Mouse (Mus musculus) embryonic facial prominence, embryonic 15.5 days (tissue): ENCODE results near the gene Maml2. TPM values are rescaled to one million over a fixed set of nuclear protein-coding genes. Genes with fewer than 3 reads are reported as not detected.

Experiments
- ATAC-seq: fragments of 200-750 bp; cut with Nextera tagmentation; 2 replicates; pipeline ENCODE4 v1.8.0; 2017; ENCODE audit warnings: low read depth, moderate TSS enrichment; ENCODE audit not compliant: insufficient number of reproducible peaks, low FRiP score, low TSS enrichment
- H3K27ac ChIP-seq: fragments of 300-500 bp; sonication (generic); replicated peaks from 2 replicates; pipeline ENCODE4 v1.5.1; 2015; ENCODE audit warnings: mild to moderate bottlenecking, inconsistent platforms
- H3K27me3 ChIP-seq: fragments of 300-500 bp; sonication (generic); 2 replicates; pipeline ENCODE4 v1.6.1; 2015; ENCODE audit warnings: inconsistent platforms
- H3K36me3 ChIP-seq: fragments of 300-500 bp; sonication (generic); 2 replicates; pipeline ENCODE4 v1.6.1; 2015; ENCODE audit warnings: mild to moderate bottlenecking, inconsistent platforms
- H3K4me1 ChIP-seq: fragments of 300-500 bp; sonication (generic); 2 replicates; pipeline ENCODE4 v1.6.1; 2015; ENCODE audit warnings: inconsistent platforms
- H3K4me2 ChIP-seq: fragments of 300-500 bp; sonication (generic); replicated peaks from 2 replicates; pipeline ENCODE4 v1.6.1; 2015; ENCODE audit warnings: mild to moderate bottlenecking, inconsistent platforms
- H3K4me3 ChIP-seq: fragments of 300-500 bp; sonication (generic); replicated peaks from 2 replicates; pipeline ENCODE4 v1.5.1; 2015; ENCODE audit warnings: mild to moderate bottlenecking, inconsistent platforms
- H3K9ac ChIP-seq: fragments of 300-500 bp; sonication (generic); 2 replicates; pipeline ENCODE4 v1.6.1; 2015; ENCODE audit warnings: inconsistent platforms
- H3K9me3 ChIP-seq: fragments of 300-500 bp; sonication (generic); replicated peaks from 2 replicates; pipeline ENCODE4 v1.6.1; 2016; ENCODE audit warnings: inconsistent platforms
- WGBS: fragments of 180-500 bp; shearing (Covaris S2); methylation state at CpG from one replicate; pipeline ENCODE4 v1.1.7; 2015; 5-methylcytosine and 5-hydroxymethylcytosine counted together
- polyA plus RNA-seq: library from polyadenylated mRNA; unstranded; fragments of >200 nt; fragmentation: Nextera tagmentation; extraction: Ambion mirVana; gene quantifications from 2 replicates; pipeline ENCODE4 v1.2.1, GENCODE M21; 2015

Gene Maml2
- polyA plus RNA-seq, 1 experiment from 2014 or later: 12.5 TPM

DNA sequence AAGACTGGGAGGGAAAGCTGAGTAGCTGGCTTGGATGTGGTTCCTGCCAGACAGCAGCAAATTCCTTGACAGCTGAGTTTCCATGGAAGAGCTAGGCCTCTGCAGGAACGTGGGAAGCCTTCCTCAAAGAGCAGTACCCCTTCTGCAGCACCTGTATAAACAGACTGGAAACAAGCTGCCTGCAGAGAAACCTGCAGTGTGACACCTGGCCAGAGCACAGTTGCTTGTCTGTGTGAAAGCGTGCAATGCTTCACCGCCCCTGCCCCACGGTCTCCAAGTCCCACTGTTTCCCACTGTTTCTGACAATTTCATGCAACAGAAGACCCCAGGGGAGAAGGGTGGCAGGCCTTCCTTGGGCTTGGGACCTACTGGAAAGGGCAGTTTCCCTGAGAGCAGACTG, 241.8 kb downstream of the Maml2 start:
- Histone ChIP-seq H3K4me2 (no peak overlapping the region), H3K4me1 (peaks cover 28% of the 10 kb centered on the region), H3K4me3 (no peak overlapping the region), H3K36me3 (no peaks in the 10 kb centered on the region), H3K27ac (no peak overlapping the region), H3K27me3 (no peaks in the 10 kb centered on the region), H3K9ac (no peak overlapping the region), H3K9me3 (0 out of 2 replicates have a peak, but pooled peaks cover 2% of the 10 kb centered on the region)
- 53% methylated on average over 4 of the region's 4 CpGs for WGBS
- ATAC-seq: no peak

- Histone ChIP-seq H3K36me3 (no peaks in the 10 kb centered on the region), H3K9ac (no peak overlapping the region), H3K4me1 (peaks cover 28% of the 10 kb centered on the region), H3K4me3 (no peak overlapping the region), H3K4me2 (no peak overlapping the region), H3K27me3 (no peaks in the 10 kb centered on the region), H3K27ac (no peak overlapping the region), H3K9me3 (no peaks in the 10 kb centered on the region)
- ATAC-seq: no peak
- WGBS: 85% methylated on average over 2 of the region's 2 CpGs
Observed at GRCm38 (mm10) chr9:13540227-13540626, 242.5 kb downstream of the Maml2 start.

DNA sequence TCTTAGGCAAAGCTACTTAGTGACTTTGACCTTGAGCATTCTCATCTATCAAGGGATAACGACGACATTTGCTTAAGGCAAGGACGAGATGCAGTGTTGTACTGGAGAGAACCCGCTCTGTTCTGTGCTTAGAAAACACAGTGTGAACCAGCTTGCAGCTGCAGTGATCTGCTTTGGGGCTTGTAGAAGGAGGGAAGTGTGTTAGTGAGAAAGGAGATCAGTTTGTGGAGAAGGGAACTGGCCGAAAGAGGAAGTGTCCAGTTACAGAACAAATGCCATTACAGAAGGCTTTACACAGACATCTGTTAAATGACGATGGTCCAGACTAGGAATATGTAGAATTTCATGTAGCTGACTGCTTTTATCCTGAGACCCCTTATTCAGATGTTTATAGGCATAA, 243.0 kb downstream of the Maml2 start:
- H3K27ac ChIP-seq: no peak overlapping the region
- H3K4me1 ChIP-seq: peaks cover 27% of the 10 kb centered on the region
- WGBS: 27% methylated on average over 6 of the region's 6 CpGs
- H3K4me3 ChIP-seq: no peak overlapping the region
- H3K4me2 ChIP-seq: no peak overlapping the region
- no peaks in the 10 kb centered on the region for H3K9me3 ChIP-seq
- H3K9ac ChIP-seq: no peak overlapping the region
- no peaks in the 10 kb centered on the region for H3K36me3 ChIP-seq
- no peaks in the 10 kb centered on the region for H3K27me3 ChIP-seq
- no peak for ATAC-seq

GRCm38 (mm10) chr9:13543167-13543566, 245.4 kb downstream of the Maml2 start:
- 67% methylated on average over 8 of the region's 8 CpGs for WGBS
- Histone ChIP-seq H3K9me3 (no peaks in the 10 kb centered on the region), H3K4me1 (peaks cover 15% of the 10 kb centered on the region; the same call in 1 of the 2 replicates), H3K27ac (no peak overlapping the region), H3K4me2 (no peak overlapping the region), H3K4me3 (no peak overlapping the region), H3K36me3 (no peaks in the 10 kb centered on the region), H3K27me3 (no peaks in the 10 kb centered on the region), H3K9ac (no peak overlapping the region)
- no peak for ATAC-seq

- Histone ChIP-seq H3K27me3 (no peaks in the 10 kb centered on the region), H3K4me2 (no peak overlapping the region), H3K9me3 (no peaks in the 10 kb centered on the region), H3K4me3 (no peak overlapping the region), H3K9ac (no peak overlapping the region), H3K36me3 (no peaks in the 10 kb centered on the region), H3K27ac (no peak overlapping the region), H3K4me1 (peaks cover 15% of the 10 kb centered on the region; the same call in 1 of the 2 replicates)
- ATAC-seq: no peak
- 52% methylated on average over 8 of the region's 8 CpGs for WGBS
Observed at GRCm38 (mm10) chr9:13544133-13544532, 246.4 kb downstream of the Maml2 start.

GRCm38 (mm10) chr9:13545726-13546125, 248.0 kb downstream of the Maml2 start:
- H3K4me3 ChIP-seq: no peak overlapping the region
- 68% methylated on average over 6 of the region's 6 CpGs for WGBS
- H3K9me3 ChIP-seq: no peaks in the 10 kb centered on the region
- peaks cover 16% of the 10 kb centered on the region for H3K4me1 ChIP-seq
- no peak for ATAC-seq
- no peak overlapping the region for H3K9ac ChIP-seq
- H3K27ac ChIP-seq: no peak overlapping the region
- no peaks in the 10 kb centered on the region for H3K27me3 ChIP-seq
- H3K4me2 ChIP-seq: no peak overlapping the region
- H3K36me3 ChIP-seq: no peaks in the 10 kb centered on the region

DNA sequence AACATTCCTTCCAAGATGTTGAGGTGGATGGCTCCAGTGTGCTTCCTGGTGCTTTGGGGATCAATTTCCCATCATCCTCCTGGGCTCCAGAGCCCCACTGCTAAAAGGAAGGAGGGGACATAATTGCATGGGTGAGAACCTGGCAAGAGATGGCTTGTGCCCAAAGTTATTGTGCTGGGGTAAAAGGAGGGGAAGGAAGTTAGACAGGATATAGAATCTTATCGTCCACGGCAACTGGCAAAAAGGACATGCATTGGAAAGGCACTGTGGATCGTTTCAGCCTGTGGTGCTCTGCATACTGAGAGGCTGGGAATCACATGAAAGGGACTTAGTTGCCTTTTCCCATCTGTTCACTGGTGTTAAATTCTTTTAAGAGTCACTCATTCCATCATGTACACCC, 252.2 kb downstream of the Maml2 start:
- no peak overlapping the region for H3K27ac ChIP-seq
- no peak overlapping the region for H3K4me2 ChIP-seq
- peaks cover 10% of the 10 kb centered on the region for H3K4me1 ChIP-seq
- 49% methylated on average over 3 of the region's 3 CpGs for WGBS
- H3K9ac ChIP-seq: no peak overlapping the region
- no peaks in the 10 kb centered on the region for H3K27me3 ChIP-seq
- ATAC-seq: no peak
- no peak overlapping the region for H3K4me3 ChIP-seq
- H3K36me3 ChIP-seq: no peaks in the 10 kb centered on the region
- H3K9me3 ChIP-seq: no peaks in the 10 kb centered on the region

DNA sequence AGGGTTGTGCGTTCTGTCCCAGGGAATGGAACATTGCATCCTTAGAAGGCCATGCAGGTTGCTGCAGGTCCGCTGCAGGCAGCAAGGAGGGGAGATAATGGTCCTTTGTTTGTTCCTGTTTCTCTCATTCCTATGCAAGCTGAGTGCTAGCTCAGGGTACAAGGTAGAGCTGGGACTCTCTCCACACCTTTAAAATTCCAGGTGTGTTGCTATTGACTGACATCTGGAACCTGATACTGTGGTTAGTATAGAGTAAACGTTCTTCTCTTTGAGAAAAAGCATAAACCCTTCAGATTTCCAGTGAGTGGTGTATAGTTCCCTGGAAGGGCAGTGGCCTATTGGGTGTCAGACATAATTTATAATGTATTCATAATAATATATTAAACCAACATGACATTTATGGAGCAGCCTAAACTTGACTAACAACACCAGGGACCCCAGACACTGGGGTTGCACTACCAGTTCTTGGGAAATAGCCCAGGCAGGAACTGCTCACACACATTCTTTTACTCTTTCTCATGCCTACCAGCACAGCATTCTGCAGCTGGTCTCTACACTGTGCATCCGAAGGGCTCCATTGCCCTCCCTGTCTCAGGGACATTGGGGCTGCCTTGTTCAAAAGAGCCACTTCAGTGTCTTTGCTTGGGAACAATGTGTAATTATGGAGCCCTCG, 254.8 kb downstream of the Maml2 start:
- no peaks in the 10 kb centered on the region for H3K36me3 ChIP-seq
- no peaks in the 10 kb centered on the region for H3K27me3 ChIP-seq
- H3K27ac ChIP-seq: 0 out of 2 replicates have a peak overlapping the region, but pooled peaks have one; percentile 31
- 0 out of 2 replicates have a peak, but pooled peaks have one; percentile 43 for ATAC-seq
- no peak overlapping the region for H3K4me3 ChIP-seq
- H3K4me2 ChIP-seq: no peak overlapping the region
- no peak overlapping the region for H3K9ac ChIP-seq
- peaks cover 10% of the 10 kb centered on the region for H3K4me1 ChIP-seq
- WGBS: 46% methylated on average over 5 of the region's 5 CpGs
- no peaks in the 10 kb centered on the region for H3K9me3 ChIP-seq

DNA sequence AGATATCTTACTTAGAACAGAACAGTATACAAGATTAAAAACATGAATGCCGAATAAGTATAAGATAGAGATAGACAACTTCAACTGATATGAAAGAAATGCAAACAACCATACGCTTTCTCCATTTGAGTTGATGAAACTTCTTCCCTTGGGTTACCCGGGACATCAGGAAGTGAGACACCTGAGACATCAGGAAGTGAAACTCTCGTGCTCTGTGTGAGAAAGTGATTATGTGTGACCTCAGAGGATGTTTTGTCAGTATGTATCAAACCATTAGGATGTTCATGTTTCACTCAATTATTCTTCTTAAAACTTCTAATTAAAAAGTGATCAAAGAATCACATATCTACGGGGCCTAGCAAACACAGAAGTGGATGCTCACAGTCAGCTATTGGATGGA, 257.0 kb downstream of the Maml2 start:
- no peak for ATAC-seq
- 81% methylated on average over 5 of the region's 5 CpGs for WGBS
- H3K4me1 ChIP-seq: peaks cover 8% of the 10 kb centered on the region
- no peak overlapping the region for H3K9ac ChIP-seq
- H3K27me3 ChIP-seq: no peaks in the 10 kb centered on the region
- no peak overlapping the region for H3K4me3 ChIP-seq
- no peaks in the 10 kb centered on the region for H3K36me3 ChIP-seq
- H3K27ac ChIP-seq: no peak overlapping the region
- no peak overlapping the region for H3K4me2 ChIP-seq
- H3K9me3 ChIP-seq: no peaks in the 10 kb centered on the region

- H3K9me3 ChIP-seq: no peaks in the 10 kb centered on the region
- no peak overlapping the region for H3K4me3 ChIP-seq
- no peak for ATAC-seq
- no peak overlapping the region for H3K9ac ChIP-seq
- no peak overlapping the region for H3K27ac ChIP-seq
- H3K36me3 ChIP-seq: no peaks in the 10 kb centered on the region
- WGBS: 65% methylated on average over 8 of the region's 8 CpGs
- peaks cover 5% of the 10 kb centered on the region; the same call in 1 of the 2 replicates for H3K4me1 ChIP-seq
- H3K4me2 ChIP-seq: no peak overlapping the region
- H3K27me3 ChIP-seq: no peaks in the 10 kb centered on the region
Observed at GRCm38 (mm10) chr9:13555973-13556481, 258.3 kb downstream of the Maml2 start.

DNA sequence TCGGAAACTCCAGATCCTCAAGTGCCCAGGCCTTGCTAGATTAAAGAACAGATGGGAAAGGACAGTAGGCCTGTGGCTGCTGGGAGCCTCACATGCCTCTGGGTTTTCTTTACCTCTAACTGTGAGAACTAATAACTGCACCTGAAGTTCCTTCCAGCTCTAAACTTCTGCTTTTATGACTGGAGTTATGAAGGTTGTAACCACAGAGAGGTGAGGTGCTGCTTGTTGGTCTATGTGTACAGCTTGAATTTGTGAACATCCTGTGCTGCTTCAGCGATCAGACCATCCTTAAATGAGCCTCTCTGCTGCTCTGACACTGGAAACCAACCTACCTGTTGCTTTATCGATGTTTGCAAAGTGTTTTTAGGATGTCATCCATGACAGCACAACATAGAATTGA, 258.9 kb downstream of the Maml2 start:
- H3K27ac ChIP-seq: no peak overlapping the region
- H3K4me1 ChIP-seq: peaks cover 5% of the 10 kb centered on the region; the same call in 1 of the 2 replicates
- H3K36me3 ChIP-seq: no peaks in the 10 kb centered on the region
- H3K4me3 ChIP-seq: no peak overlapping the region
- no peak overlapping the region for H3K9ac ChIP-seq
- no peaks in the 10 kb centered on the region for H3K9me3 ChIP-seq
- no peak for ATAC-seq
- H3K4me2 ChIP-seq: no peak overlapping the region
- 86% methylated on average over 3 of the region's 3 CpGs for WGBS
- H3K27me3 ChIP-seq: no peaks in the 10 kb centered on the region
